Mouse (Mus musculus): ENCODE measurements around the gene Gprc5b.

- TF ChIP-seq EP300 (IDR thresholded peaks at IDR 0.05; ENCODE audit: low read length) (no peak), CTCF (conservative IDR thresholded peaks at IDR 0.05 in 1 of 2, IDR thresholded peaks at IDR 0.05 in 1 of 2; ENCODE audit: low read depth in 2 of 2, low read length in 2 of 2) (no peak), TBP (conservative IDR thresholded peaks at IDR 0.05; ENCODE audit: low read depth, low read length) (no peak)
Measured at GRCm38 (mm10) chr7:118947241-118947640, 47.8 kb downstream of the Gprc5b start.
